Mouse (Mus musculus) c-Kit-negative CD71-positive TER-119-positive erythroid progenitor cells, embryonic 14.5 days (primary cell): ENCODE measurements around the gene Mapk14.
"Not testable (repeated sequence)": the region's sequence is repeated elsewhere in the genome, so short reads cannot be mapped to it uniquely, and the experiment has no call there.

Experiments used
- DNase-seq: peaks from one replicate; pipeline ENCODE4 v3.0.0-alpha.2; 2013; ENCODE audit warnings: low read depth, low spot score

Mapk14 gene

DNA sequence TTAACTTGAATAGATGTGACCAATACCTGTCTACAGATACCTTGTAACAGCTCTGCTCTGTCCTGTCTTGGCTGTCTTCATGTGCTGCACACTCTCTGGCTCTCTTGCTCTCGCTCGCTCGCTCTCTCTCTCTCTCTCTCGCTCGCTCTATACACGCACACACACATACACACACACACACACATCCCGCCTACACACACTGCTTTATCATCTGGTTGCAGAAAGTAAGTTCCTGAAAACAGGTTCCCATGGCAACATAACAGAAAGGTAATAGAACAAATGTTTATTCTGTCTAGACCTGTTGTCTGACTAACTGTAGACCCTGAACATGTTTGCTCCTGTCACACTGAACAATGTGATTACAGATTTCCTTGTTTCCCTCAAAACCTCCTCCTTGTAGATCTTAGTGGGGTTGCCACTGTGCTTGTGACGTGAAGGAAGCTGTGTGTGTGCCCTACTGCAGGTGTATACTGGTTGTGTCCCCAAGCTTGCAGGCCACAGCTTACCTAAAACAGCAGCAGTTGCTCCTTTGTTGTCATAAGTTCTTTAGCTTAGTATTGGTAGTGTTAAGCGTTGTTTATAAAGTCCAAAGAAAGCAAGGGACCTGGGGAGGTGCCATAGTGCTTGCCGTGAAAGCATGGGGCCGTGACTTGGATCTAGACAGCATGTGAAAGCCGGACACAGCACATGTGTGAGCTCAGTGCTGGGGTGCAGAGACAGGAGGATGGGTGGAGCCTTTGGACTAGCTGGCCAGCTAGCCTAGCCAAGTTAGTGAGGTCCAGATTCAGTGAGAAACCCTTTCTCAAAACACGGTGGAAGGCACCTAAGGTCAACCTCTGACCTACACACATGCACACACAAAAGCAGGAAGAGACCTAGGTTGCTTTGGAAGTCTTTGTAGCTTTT lies 6.4 kb downstream of the Mapk14 start:
- no peak for DNase-seq

DNA sequence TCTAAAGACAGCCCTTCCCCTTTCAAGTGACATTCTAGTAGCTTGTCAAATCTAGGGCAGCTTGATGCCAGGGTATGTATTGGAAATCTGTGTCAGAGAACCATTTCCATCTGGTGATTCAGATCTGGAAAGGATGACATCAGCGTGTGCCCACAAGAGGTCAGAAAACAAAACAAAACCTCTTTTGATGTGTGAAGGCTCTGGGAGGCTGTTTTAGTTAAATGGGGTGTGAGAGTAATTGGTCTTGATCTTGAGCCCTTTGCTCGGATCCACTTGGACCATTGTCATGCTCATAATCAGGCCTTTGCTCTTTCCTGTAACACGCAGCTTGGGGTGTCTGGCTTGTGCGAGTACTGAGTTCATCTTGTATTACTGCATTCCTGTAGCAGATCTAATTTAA lies 7.1 kb downstream of the Mapk14 start:
- DNase-seq = no peak

DNA sequence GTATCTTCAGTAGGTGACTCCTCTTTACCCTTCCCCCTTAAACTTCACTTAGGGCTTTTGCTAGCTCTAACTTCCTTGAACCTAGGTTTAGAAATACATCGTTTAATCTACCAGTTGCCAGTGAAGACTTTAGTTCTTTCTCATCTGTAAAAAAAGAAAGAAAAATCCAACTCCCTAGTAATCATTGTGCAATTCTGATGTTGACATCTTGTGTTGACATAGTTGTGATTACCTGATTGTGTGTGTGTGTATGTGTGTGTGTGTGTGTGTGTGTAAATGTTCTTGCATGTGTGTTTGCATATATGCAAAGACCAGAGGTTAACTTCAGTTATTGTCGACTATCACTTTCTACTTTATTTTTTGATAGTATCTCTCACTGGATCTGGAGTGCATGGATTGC lies 7.5 kb downstream of the Mapk14 start:
- DNase-seq = no peak

DNA sequence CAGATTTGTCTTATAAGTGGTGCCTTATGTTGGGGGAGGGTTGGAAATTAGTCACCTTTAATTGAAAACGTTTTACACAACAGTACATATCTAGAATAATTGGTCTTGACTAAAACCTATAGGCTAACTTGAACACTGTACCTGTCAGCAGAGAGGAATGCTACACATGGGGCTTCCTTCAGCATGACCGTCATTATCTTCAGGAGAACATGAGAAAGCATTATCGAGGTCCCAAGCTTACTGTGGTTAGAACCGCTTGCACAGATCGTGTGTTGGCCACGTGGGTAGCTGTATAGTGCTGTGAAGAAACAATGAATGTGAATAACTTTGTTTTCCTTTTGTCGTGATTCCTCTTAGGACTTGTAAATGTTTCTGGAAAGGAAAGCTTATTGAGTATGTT lies 8.7 kb downstream of the Mapk14 start:
- DNase-seq = no peak

DNA sequence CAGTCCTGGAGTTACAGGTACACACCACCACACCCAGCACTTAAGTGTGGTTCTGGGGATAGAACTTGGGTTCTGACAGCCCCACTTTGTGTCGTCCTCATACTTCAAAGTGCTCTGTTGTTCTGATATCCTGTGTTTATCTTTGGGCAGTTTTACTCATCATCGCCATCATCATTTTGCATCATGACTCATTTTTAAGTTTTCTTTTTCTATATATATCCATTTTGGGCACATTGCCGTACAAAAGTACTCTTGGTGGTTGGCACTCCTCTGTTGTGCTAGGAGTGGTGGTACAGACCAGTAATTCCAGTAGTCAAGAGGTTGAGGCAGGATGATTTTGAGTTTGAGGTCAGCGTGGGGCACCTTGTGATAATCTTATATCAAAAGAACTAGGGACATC lies 10.0 kb downstream of the Mapk14 start:
- DNase-seq = no peak

DNA sequence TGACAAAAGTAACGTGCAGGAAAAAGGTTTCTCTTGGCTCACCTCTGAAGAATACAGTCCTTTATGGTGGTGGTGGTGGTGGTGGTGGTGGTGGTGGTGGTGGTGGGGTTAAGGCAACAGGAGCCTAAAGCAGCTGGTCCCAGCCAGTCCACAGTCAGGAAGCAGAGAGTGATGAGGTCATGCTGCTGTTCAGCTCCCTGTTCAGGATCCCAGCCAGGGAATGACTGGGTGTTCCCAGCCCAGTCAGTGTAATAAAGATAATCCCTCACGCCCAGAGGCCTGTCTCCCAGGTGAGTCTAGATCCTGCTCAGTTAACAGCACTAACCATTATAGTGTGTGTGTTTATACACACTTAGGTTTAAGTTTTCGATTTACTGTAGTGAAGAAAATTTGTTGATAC lies 10.6 kb downstream of the Mapk14 start:
- DNase-seq = no peak

DNA sequence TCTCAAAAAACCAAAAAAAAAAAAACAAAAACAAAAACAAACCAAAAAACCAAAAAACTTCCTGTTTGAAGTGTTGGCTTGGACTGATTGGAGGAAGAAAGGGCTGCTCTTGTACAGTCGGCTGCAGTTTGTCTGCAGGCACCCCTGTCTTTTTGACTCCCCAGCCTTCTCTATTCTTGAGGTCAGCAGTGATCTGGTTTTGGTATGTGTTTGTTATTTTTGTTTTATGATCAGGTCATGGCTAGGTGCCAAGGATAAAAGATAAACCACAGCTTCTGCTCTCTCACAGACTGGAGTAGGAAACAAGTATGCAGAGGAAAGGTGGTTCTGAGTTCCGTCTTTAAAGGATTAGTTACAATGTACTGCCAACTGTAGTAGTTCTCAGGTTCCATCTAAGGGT lies 11.5 kb downstream of the Mapk14 start:
- no peak for DNase-seq

DNA sequence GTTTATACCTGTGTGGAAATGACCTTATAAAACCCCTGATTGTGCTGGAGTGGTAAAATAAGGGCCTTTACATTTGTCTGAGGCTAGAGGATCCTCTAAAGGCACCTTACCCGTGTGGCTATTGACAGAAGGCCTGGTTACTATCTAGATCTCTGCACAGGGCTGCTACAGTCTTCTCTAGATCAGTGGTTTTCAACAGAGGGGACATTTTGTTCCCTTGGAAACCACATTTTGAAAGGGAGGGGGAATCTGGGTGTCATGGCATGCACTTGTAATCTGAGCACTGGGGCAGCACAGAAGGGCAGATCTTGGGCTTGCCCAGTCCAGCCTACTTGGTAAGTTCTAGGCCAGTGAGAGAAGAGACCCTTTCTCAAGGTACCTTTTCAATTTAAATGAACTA lies 15.6 kb downstream of the Mapk14 start:
- no peak for DNase-seq

DNA sequence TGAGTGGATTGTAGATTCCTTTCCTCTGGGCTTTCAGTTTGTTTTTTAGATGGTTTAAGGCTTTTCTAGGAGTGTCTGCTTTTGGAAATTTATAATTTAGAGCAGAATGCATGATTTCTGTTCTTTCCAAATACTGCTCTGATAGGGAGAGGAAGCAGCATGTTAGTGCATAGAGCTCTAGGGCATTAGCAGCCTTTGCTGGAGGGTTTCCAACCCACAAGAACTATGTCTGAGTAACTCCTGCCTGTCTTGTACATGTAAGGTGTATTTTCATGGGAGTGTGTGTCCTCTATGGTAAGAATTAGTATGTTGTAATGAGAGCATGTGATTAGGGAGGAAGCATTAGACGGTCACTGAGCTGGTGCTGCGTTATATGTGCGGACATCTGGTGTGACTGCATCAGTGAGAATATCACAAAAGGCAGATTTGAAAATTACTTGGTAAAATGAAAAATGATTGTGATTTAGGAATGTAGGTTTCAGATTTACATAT lies 16.1 kb downstream of the Mapk14 start:
- DNase-seq = no peak

DNA sequence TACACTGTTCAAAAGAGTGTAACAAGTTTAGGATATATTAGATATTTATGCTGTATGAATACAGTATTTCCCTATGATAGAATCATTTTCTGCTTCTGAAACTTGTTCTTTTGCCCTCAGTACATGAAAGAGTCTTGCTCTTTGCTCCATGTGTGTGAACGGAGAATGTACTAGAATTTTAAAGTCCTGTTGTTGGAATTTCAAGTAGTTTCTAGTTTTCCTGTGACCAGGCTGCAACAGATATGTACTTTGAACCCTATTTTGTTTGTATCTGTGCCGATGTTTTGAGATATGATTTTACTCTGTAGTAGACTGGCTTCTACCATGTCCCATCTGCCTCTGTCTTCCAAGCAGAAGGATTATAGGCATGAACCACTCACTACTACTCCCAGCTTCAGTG lies 16.7 kb downstream of the Mapk14 start:
- DNase-seq = no peak

DNA sequence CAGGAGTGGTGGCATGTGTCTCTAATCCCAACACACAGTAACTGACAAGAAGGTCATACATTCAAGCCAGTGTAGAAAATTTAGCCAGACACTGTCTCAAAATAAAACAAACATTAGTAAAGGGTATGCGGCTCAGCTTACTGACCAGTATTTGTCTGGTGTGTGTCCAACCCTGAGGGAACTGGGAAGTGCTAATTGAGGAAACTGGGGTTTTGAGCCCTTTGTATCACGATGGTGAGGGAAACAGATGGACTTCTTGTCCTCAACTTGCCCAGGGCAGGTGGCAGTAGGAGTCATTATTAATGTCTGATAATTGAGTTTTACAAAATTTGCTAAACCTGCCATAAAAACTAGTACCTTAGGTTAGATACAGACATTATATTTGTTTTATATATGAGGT lies 17.9 kb downstream of the Mapk14 start:
- no peak for DNase-seq

DNA sequence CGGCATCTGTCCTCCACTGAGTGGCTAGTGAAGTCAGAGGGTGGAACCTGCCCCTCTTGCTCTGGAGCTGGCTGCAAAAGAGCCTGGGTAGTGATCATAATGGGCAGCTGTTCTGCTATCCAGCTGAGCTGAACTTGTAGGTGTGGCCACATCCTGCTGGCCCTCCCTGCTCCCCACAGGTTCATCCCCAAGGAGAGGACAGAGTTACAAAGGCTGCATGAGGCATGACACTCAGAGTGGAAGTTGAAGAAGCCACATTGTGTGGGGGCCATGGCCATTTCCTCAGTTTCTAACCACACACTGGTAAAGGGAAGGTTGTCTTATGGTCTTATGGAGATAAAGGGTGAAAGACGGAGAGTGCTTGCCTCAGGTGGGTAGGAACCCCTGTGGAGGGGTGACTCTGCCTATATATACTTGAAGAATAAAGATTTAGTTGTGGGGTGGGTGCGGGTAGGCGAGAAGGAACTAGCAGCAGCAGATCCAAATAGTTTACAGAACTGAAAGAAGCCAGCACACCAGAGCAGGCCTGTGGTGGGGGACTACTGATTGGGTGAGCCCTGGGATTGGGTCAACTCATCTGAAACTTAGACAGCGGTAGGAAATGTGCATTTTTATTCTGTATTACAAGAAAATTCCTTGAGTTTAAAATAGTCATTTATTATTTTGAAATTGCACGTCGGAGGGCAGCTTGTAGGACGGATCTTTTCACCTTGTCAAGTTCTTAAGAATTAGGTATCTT lies 18.6 kb downstream of the Mapk14 start:
- DNase-seq = no peak

DNA sequence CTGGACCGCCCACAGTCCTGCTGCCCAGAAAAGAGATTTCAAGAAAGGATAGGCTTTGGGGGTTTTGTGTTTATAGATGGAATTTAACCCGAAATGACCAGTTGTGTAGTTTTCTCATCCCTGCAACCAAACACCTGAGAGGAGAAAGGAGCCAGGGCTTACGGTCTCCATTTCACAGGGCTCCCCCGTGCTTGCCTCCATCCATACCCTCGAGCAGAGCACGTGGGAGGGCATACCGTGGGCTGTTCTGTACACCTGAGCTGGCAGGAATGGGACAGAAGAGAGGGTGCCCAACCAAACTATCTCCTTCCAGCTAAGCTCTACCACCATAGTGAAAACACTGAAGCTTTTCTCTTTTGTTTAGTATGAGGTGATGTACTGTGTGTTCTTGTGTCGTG lies 19.2 kb downstream of the Mapk14 start:
- no peak for DNase-seq

DNA sequence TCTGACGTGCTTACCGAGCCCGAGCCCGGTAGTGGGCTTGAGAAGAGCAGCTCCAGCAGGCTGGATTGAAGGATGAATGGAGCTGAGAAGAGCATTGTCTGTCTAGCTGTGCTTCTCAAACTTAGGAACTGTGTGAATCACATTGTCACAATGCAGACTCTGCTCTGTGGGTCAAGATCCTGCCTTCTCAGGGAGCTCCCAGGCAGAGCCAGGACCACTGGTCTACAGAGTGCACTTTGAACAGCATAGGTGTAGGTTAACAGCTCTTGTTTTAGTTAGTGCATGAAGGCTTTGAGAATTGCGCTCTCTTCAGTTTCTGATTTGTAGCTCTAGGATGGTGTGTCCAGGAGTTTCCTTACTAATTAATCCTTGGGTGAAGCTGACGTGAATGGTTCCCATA lies 20.1 kb downstream of the Mapk14 start:
- DNase-seq = no peak

DNA sequence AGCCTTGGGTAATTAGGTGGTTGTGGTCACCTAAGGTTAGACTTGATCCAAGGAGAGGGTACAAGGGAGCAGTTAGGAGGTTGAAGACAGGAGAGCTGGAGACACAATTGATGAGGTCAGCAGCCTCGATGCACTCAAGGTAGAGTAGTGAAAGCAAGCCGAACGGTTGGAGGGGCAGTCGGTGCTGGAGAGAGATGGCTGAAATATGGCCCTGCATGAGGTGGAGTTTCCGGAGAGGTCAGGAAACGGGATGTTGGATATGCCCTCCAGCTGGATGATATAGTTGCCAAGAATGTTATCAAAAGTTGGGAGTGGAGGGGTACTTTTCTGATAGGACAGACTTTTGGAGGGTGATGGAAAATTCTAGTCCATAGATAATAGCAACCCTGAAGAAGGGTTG lies 21.2 kb downstream of the Mapk14 start:
- no peak for DNase-seq

DNA sequence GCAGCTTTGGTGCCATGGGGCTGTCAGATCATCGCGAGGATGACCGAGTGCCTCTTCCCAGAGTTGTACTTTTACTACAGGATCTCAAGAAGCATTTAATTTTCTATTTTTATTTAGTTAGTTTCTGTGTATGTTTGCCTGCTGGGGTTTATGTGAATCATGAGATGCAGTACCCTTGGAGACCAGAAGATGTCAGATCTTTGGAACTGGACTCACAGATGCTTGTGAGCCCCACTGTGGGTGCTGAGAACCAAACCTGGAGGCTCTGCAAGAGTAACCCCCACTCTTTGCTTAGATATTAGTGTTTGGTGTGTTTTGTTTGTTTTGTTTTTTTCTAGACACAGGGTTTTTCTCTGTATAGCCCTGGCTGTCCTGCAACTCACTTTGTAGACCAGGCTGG lies 22.9 kb downstream of the Mapk14 start:
- DNase-seq = no peak

DNA sequence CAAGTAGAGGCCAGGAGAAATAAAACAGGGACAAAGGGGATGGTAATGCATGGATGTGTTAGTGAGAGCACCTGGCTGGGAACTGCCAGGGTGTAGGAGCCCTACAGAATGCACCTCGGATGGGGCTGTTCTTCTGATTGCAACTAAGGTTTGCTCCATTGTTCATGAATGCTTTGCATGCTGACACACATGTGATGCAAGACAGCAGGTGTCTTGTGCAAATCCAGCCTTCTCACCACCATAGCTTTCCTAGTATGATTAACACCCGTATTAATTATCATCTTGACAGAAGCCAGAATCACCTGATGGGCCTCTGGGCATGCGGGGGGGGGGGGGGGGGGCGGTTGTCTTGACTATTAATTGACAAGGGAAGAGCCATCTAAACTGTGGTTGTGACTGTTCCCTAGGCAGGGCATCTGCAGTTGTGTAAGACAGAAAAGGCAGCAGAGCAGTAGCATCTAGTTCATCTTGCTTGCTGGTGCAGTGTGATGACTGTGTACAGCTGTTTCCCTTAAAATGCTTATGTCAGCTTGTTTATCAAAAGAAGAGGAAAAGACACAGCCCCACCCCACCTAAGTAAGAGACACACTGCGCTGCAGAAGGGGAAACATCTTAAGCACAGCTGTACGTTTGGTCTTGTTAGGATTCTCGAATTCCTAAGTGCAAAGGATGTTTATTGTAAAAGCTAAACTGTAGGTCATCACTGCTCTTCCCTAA lies 24.9 kb downstream of the Mapk14 start:
- no peak for DNase-seq

DNA sequence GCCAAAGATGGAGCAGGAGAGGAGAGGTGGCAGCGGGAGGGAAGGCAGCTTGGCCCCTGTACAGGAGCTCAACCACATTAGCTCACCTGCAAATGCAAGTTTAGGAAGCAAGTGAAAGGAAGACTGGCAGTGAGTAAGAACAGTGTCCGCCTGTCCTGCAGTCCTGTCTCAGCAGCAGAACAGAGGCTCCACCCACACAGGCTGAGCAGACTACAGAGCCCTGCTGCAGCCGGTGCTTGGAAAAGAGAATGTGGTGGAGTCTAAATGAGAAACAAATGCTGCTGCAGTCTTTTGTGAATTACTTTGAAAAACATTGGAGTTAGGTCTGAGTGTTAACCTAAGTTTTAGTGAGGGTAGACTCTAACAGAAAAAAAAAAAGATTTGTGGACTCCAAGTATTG lies 26.4 kb downstream of the Mapk14 start:
- DNase-seq = no peak

DNA sequence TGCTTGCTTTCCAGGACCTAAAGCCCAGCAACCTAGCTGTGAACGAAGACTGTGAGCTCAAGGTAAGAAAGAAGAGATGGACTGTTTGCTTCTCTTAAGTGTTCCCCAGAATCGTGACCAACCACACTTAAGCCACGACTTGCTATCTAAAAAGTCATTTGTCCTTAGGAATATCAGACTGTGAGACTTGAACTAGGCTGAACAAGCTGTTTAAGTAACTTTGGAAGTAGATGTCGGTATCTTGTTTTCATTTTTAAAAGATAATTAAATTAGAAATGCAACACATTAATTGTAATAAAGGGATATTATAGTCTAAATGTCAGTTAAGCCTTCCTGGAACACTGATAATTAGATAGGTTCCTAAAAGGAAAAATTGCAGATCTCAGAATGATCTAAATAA lies 34.7 kb downstream of the Mapk14 start, which contains the start of gene AC170998.1:
TSS of gene AC170998.1 (plus strand) at position 301 of the 400 bp plus-strand sequence.
- DNase-seq = no peak

DNA sequence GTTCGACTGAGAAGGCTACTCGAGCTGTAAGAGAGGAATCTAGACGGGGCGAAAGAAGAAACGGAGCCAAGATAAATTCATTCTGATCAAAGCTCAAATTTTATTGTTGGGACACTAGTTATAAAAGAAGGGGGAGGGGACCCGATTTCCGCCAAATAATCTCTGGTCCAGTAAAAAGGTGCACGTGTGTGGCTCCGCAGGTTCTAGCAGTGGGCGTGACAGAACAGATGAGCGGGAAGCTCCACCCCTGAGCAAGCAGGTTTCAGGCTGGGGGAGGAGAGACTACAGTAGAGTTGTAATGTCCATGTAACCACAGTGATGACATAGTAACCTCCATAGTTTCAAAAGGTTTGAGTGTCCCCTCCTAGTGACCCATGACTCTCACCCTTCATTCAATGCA lies 36.4 kb downstream of the Mapk14 start:
- DNase-seq = not testable (repeated sequence)

DNA sequence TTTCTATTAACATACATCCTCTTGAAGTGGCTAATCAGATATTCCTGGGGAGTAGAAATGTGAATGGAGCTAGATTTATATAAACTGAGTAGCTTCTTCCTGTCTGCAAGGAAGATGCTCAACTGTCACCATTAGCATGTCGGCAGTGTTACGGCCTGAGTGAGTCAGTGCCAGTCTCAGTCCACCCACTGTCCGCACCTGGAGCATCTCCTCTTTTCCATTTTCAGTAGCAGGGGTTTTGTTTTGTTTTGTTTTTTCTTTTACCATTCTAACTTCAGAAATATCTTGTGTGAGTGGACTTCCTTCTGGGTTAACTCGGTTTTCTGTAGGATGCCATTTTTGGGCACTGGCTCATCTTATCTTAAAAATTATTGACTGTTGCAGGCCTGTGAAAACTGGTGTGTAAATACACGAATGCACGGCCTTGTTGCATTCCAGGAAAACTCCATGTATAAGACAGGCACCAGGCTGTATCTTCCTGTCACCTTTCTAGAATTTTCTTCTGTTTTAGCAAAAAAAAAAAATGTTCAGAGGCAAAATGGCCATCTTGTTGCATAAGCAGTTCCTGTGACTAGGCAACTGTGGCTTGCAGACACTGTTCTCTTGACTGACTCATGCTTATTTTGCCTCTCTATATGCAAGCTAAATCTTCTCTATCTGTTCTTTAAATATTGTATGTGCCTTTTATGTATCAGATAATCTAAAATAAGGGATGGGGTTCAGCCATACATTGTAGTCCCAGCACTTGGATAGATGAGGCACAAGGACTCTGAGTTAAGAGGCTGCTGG lies 44.4 kb downstream of the Mapk14 start:
- DNase-seq = no peak
